Mouse (Mus musculus) ES-Bruce4 (cell line): ENCODE measurements around the gene Nudt8. TPM values are rescaled to one million over a fixed set of nuclear protein-coding genes. Genes with fewer than 3 reads are reported as not detected.
"Not testable (repeated sequence)": the region's sequence is repeated elsewhere in the genome, so short reads cannot be mapped to it uniquely, and the experiment has no call there.

Experiments used
- H3K27ac ChIP-seq: 2 replicates; pipeline ENCODE4 v1.5.1; 2012; ENCODE audit warnings: low read length, inconsistent platforms; ENCODE audit not compliant: insufficient read depth
- H3K27me3 ChIP-seq: 2 replicates; pipeline ENCODE4 v1.6.1; 2012; ENCODE audit warnings: mild to moderate bottlenecking, low read length, inconsistent platforms; ENCODE audit not compliant: control insufficient read depth, poor library complexity, insufficient read depth, severe bottlenecking
- H3K36me3 ChIP-seq: 2 replicates; pipeline ENCODE4 v1.6.1; 2012; ENCODE audit warnings: inconsistent platforms, mild to moderate bottlenecking, low read length, moderate library complexity; ENCODE audit not compliant: control insufficient read depth, poor library complexity, insufficient read depth, severe bottlenecking
- H3K4me1 ChIP-seq: one replicate; pipeline ENCODE4 v1.8.1; 2011; ENCODE audit warnings: low read length; ENCODE audit not compliant: control insufficient read depth, insufficient read depth
- H3K4me3 ChIP-seq: 2 replicates; pipeline ENCODE4 v1.5.1; 2011; ENCODE audit warnings: low read depth, mild to moderate bottlenecking, low read length
- H3K9ac ChIP-seq: 2 replicates; pipeline ENCODE4 v1.6.1; 2012; ENCODE audit warnings: low read depth, mild to moderate bottlenecking, inconsistent platforms; ENCODE audit not compliant: poor library complexity, severe bottlenecking
- H3K9me3 ChIP-seq: replicated peaks from 2 replicates; pipeline ENCODE4 v1.6.1; 2012; ENCODE audit warnings: mild to moderate bottlenecking, low read length, inconsistent platforms; ENCODE audit not compliant: control insufficient read depth, poor library complexity, insufficient read depth, severe bottlenecking
- CTCF ChIP-seq: IDR thresholded peaks from one replicate; pipeline ENCODE4 v1.8.1; 2011; ENCODE audit warnings: low read depth, low read length
- EP300 ChIP-seq: IDR thresholded peaks from 2 replicates; pipeline ENCODE4 v1.6.1; 2011; ENCODE audit warnings: low read depth, low read length; ENCODE audit not compliant: insufficient read depth
- POLR2A ChIP-seq: IDR thresholded peaks from one replicate; pipeline ENCODE4 v1.8.1; 2011; ENCODE audit warnings: low read length; ENCODE audit not compliant: insufficient read depth
- polyA plus RNA-seq: library from polyadenylated mRNA; stranded (reverse); fragments of >200 nt; gene quantifications from 2 replicates; pipeline ENCODE4 v1.2.4, GENCODE M21; 2011; ENCODE audit warnings: low read depth; ENCODE audit not compliant: missing spikeins, insufficient read depth, insufficient read length

Nudt8 gene
- 17.3 and 20.8 TPM in 2 replicates for polyA plus RNA-seq

- no peaks in the 10 kb centered on the region for H3K27me3 ChIP-seq
- H3K4me1 ChIP-seq, result peaks cover 3% of the 10 kb centered on the region
- peak within 1 kb of the TSS; percentile 85 for H3K27ac ChIP-seq
- TF ChIP-seq CTCF, result peak; percentile 70
- no peak for TF ChIP-seq EP300
- peak; percentile 76 for TF ChIP-seq POLR2A
- H3K9ac ChIP-seq, result peak within 1 kb of the TSS; percentile 78
- no peaks in the 10 kb centered on the region for H3K9me3 ChIP-seq
- peak within 1 kb of the TSS; percentile 83 for H3K4me3 ChIP-seq
- H3K36me3 ChIP-seq, result no peaks in the 10 kb centered on the region
Measured at GRCm38 (mm10) chr19:4000119-4000900, at the start of gene Nudt8, which contains the start of gene Gm49405. TSS of gene Nudt8 (plus strand) at chr19:4000580. TSS of gene Gm49405 (plus strand) at chr19:4000626.

GRCm38 (mm10) chr19:3951461-3951860, 48.9 kb upstream of the Nudt8 start:
- Histone ChIP-seq H3K4me1 (no peaks in the 10 kb centered on the region), H3K27ac (no peak overlapping the region), H3K9ac (no peak overlapping the region), H3K9me3 (no peaks in the 10 kb centered on the region), H3K4me3 (no peak overlapping the region), H3K27me3 (no peaks in the 10 kb centered on the region), H3K36me3 (no peaks in the 10 kb centered on the region)
- TF ChIP-seq CTCF (no peak), EP300 (no peak), POLR2A (no peak)

- Histone ChIP-seq H3K9ac (no peak overlapping the region), H3K27ac (no peak overlapping the region), H3K4me1 (no peaks in the 10 kb centered on the region), H3K9me3 (no peaks in the 10 kb centered on the region), H3K36me3 (no peaks in the 10 kb centered on the region), H3K27me3 (no peaks in the 10 kb centered on the region), H3K4me3 (no peak overlapping the region)
- no peak for TF ChIP-seq EP300
- no peak for TF ChIP-seq POLR2A
- TF ChIP-seq CTCF, result no peak
Measured at GRCm38 (mm10) chr19:3952099-3952498, 48.3 kb upstream of the Nudt8 start.

- H3K36me3 ChIP-seq, result no peaks in the 10 kb centered on the region
- H3K4me1 ChIP-seq, result no peaks in the 10 kb centered on the region
- TF ChIP-seq CTCF (no peak), EP300 (no peak), POLR2A (no peak)
- no peak overlapping the region for H3K4me3 ChIP-seq
- no peaks in the 10 kb centered on the region for H3K9me3 ChIP-seq
- no peaks in the 10 kb centered on the region for H3K27me3 ChIP-seq
- H3K27ac ChIP-seq, result no peak overlapping the region
- H3K9ac ChIP-seq, result no peak overlapping the region
Measured at GRCm38 (mm10) chr19:3955033-3955432, 45.3 kb upstream of the Nudt8 start.

GRCm38 (mm10) chr19:3955804-3956203, 44.6 kb upstream of the Nudt8 start:
- TF ChIP-seq CTCF (no peak), POLR2A (no peak), EP300 (no peak)
- Histone ChIP-seq H3K9ac (no peak overlapping the region), H3K27ac (no peak overlapping the region), H3K9me3 (no peaks in the 10 kb centered on the region), H3K4me3 (no peak overlapping the region), H3K4me1 (no peaks in the 10 kb centered on the region), H3K27me3 (no peaks in the 10 kb centered on the region), H3K36me3 (no peaks in the 10 kb centered on the region)

- not testable (repeated sequence) for H3K36me3 ChIP-seq, H3K27me3 ChIP-seq, H3K4me3 ChIP-seq, H3K9me3 ChIP-seq, H3K27ac ChIP-seq, H3K4me1 ChIP-seq, H3K9ac ChIP-seq
Measured at GRCm38 (mm10) chr19:3957296-3958036, 42.9 kb upstream of the Nudt8 start.
